Mouse (Mus musculus): ENCODE measurements around the gene Trpv4. TPM values are rescaled to one million over a fixed set of nuclear protein-coding genes. Genes with fewer than 3 reads are reported as not detected.

The Trpv4 gene
- 1 to 10 TPM in 1 of 2 experiments, under 1 TPM in 1; 0.75 to 1.3 TPM for total RNA-seq (2021)

- no peak for DNase-seq (ENCODE audit: extremely low spot score in 1 of 2, low spot score in 1 of 2)
Observed at GRCm38 (mm10) chr5:114658255-114658654, at the start of gene Trpv4. Gene Trpv4 (minus strand): TSS chr5:114658421.

- DNase-seq (ENCODE audit: extremely low spot score in 1 of 2, low spot score in 1 of 2), result peak; percentile 94 to 98
Observed at GRCm38 (mm10) chr5:114707265-114708068, 49.2 kb upstream of the Trpv4 start, which contains the start of gene Tchp. Gene Tchp (plus strand): TSS chr5:114707760.

- DNase-seq (ENCODE audit: extremely low spot score in 1 of 2, low spot score in 1 of 2), result no peak
Observed at GRCm38 (mm10) chr5:114702403-114703392, 44.5 kb upstream of the Trpv4 start.

GRCm38 (mm10) chr5:114699015-114699414 is 40.8 kb upstream of the Trpv4 start:
- no peak for DNase-seq (ENCODE audit: extremely low spot score in 1 of 2, low spot score in 1 of 2)

DNA sequence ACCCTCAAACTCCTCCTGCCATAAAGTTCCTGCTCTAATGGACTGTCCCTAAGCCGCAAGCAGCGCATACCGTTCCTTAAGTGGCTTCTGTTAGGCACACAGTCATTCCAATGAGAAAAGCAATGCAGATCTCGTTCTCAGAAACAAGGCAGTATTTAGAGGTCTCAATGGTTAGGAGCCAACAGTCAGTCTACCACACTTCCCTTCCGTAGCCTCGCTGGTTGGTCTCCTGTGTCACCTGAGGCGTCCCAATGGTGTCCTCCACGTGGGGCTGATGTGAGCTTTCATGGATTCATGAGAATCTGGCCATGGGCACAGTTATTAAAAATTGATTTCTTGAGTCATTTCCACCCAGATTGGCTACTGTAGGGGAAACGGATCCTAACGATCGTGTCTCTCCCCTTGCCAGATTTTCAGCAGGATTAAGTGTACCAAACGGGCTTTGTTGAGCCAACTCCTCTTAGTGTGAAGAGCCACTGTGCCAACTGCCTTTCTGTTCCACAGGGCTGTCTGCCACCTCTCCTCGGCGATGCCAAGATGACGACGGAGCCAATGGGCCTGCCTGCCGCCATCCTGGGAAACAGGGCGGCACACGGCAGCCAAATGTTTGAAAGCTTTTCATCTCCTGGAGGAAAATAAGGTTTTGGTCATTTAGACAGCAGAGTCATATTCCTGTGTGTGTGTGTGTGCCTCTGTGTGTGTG is 40.0 kb upstream of the Trpv4 start:
- DNase-seq (ENCODE audit: extremely low spot score in 1 of 2, low spot score in 1 of 2), result peak; percentile 68 to 72

DNA sequence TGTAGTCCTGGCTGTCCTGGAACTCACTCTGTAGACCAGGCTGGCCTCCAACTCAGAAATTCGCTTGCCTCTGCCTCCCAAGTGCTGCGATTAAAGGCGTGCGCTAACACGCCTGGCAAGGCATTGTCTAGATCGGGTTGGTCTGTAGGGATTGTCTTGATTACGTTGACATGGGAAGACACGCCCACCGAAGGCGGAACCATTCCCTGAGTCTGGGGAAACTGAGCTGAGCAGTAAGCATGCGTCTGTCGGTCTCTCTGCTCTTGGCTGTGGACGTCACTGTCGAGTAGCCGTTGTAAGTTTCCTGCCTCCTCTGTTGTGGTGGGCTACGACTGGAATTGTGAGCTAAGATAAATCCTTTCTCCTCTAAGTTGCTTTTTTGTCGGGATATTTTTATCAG is 38.7 kb upstream of the Trpv4 start:
- no peak for DNase-seq (ENCODE audit: extremely low spot score in 1 of 2, low spot score in 1 of 2)

DNA sequence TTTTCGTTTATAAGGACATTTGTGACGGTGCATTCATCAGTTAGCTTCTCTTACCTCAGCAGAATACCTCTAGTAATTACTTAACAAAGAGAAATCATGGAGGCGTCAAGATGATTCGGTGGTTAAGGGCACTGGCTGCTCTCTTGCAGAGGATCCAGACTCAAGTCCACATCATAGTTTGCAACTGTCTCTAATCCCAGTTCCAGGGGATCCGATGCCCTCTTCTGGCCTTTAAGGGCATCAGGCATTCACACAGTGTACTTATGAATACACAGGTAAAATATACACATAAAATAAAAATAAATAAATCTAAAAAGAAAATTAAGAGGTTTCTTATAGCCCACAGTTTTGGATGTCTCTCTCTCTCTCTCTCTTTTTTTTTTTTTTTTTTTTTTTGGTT is 37.6 kb upstream of the Trpv4 start:
- DNase-seq (ENCODE audit: extremely low spot score in 1 of 2, low spot score in 1 of 2), result no peak

- peak; percentile 87 to 92 for DNase-seq (ENCODE audit: extremely low spot score in 1 of 2, low spot score in 1 of 2)
Observed at GRCm38 (mm10) chr5:114690633-114691567, 32.7 kb upstream of the Trpv4 start, which contains the start of gene Gltp. Gene Gltp (minus strand): TSS chr5:114690984.

DNA sequence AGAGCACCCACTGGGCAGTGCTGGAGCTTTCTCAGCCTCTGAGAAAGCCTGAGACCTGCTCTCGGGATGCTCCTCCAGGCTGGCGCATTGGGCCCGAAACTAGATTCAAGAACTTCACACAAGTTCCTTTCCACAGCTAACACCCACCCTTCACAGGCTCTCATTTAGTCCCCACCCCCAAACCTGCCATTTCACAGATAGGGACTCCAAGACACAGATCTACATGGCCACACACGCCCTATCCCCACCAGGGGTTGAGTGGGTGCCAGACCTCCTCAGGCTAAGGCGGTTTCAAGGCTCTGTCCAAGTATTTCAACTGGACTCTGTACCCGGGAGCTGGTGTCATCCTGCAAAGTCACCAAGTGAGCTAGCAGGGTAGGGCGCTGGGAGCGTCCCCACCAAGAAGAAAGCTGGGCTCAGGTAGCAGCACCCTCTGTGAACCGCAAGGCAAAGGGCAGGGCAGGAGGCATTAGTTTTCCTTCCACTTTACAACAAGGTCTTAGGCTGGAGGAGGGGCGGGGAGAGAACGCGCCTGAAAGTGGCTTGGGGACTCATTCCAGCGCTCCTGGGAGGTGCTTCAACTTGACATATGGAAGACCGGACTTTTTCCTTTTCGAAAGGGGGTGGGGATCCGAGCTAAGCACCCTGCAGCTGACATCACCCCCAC is 31.6 kb upstream of the Trpv4 start:
- DNase-seq (ENCODE audit: extremely low spot score in 1 of 2, low spot score in 1 of 2), result no peak

GRCm38 (mm10) chr5:114688703-114689102 is 30.5 kb upstream of the Trpv4 start:
- no peak for DNase-seq (ENCODE audit: extremely low spot score in 1 of 2, low spot score in 1 of 2)

DNA sequence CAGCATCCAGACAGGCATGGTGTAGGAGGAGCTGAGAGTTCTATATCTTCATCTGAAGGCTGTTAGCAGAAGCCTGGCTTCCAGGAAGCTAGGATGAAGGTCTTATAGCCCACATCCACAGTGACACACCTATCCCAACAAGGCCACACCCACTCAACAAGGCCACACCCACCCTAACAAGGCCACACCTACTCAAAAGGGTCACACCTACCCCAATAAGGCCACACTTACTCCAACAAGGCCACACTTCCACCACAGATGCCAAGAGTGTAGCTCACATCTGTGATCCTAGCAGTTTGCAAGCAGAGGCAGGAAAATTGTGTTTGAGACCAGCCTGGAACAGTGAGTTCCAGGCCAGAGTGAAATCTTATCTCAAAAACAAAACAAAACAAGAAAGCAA is 29.7 kb upstream of the Trpv4 start:
- DNase-seq (ENCODE audit: extremely low spot score in 1 of 2, low spot score in 1 of 2), result no peak

DNA sequence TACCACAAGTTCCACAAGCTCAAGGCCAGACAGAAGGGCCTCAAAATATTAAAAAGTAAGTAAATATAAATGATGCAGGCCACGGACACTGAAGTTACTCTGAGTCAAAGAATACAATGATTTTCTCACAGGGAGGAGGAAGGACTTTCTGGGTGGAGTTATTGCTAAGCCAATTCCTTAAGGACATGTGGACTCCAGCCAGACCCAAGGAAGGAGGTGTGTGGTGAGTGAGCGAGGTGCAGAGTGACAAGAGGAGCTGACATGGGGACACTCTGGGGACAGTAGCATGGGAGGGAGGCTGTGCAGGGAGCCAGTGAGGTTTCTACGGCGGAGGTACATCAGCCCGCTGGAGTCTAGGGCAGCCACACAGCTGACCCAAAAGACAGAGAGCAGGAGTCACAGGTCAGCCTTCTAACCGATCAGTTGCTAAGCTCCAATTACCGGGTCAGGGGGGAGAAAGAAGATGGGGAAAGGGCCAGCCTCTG is 28.5 kb upstream of the Trpv4 start:
- DNase-seq (ENCODE audit: extremely low spot score in 1 of 2, low spot score in 1 of 2), result no peak

DNA sequence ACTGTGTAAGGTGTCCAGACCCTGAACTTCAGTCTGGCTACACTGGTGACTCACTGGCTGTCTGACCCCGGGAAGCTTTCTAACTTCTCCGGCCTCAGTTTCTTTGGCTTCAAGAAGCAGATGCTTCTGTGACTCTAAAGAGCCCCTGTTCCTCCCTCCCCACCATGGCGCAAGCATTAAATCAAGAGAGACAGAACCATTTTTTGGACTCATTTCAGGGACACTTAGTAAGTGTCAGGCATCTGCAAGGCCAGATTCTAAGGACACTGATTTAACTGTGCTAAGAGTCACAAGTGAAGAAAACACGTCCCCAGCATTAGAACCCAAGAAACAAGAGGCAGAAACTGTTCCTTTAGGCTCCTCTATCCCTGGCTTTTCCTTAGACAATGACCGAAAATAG is 27.8 kb upstream of the Trpv4 start:
- DNase-seq (ENCODE audit: extremely low spot score in 1 of 2, low spot score in 1 of 2), result no peak

GRCm38 (mm10) chr5:114681717-114682116 is 23.5 kb upstream of the Trpv4 start:
- no peak for DNase-seq (ENCODE audit: extremely low spot score in 1 of 2, low spot score in 1 of 2)

- DNase-seq (ENCODE audit: extremely low spot score in 1 of 2, low spot score in 1 of 2), result no peak
Observed at GRCm38 (mm10) chr5:114680676-114681285, 22.6 kb upstream of the Trpv4 start.

GRCm38 (mm10) chr5:114679841-114680591 is 21.8 kb upstream of the Trpv4 start:
- no peak for DNase-seq (ENCODE audit: extremely low spot score in 1 of 2, low spot score in 1 of 2)

- DNase-seq (ENCODE audit: extremely low spot score in 1 of 2, low spot score in 1 of 2), result no peak
Observed at GRCm38 (mm10) chr5:114674594-114674993, 16.4 kb upstream of the Trpv4 start.

DNA sequence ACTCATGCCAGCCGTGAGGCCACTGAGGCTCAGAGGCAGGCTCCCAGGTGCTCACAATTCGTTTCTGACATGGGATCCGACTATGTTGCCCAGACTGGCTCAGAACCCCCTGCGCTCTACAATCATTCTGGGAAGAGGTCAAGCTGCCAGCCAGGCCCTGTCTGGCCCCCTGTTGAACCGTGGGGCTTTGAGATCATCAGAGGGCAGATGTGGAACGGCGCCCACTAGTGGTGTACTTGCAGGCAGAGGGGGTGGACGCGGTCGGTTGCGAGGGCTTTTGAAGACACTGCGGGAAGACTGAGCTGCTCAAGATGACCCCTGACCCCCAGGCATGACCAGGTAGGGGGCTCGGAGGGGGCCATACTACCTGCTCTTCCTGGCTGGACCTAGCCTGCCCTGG is 14.9 kb upstream of the Trpv4 start:
- no peak for DNase-seq (ENCODE audit: extremely low spot score in 1 of 2, low spot score in 1 of 2)
